Mouse (Mus musculus) midbrain, postnatal 0 days (tissue): ENCODE measurements around the gene Arid5a. TPM values are rescaled to one million over a fixed set of nuclear protein-coding genes. Genes with fewer than 3 reads are reported as not detected.

ENCODE experiments used
- ATAC-seq: fragments of 200-750 bp; cut with Nextera tagmentation; 2 replicates; pipeline ENCODE4 v1.8.0; 2017; ENCODE audit warnings: moderate number of reproducible peaks, mild to moderate bottlenecking, moderate TSS enrichment, moderate library complexity; ENCODE audit not compliant: low FRiP score
- DNase-seq: peaks from one replicate; pipeline ENCODE4 v3.0.0-alpha.2; 2015; ENCODE audit warnings: low spot score
- H3K27ac ChIP-seq: fragments of 300-500 bp; sonication (generic); 2 replicates; pipeline ENCODE4 v1.5.1; 2014; ENCODE audit warnings: low read depth, mild to moderate bottlenecking, low read length, mixed read lengths
- H3K27me3 ChIP-seq: fragments of 300-500 bp; sonication (generic); 2 replicates; pipeline ENCODE4 v1.6.1; 2014; ENCODE audit warnings: low read length, control low read depth, mixed read lengths; ENCODE audit not compliant: insufficient read depth
- H3K36me3 ChIP-seq: fragments of 300-500 bp; sonication (generic); 2 replicates; pipeline ENCODE4 v1.6.1; 2014; ENCODE audit warnings: low read length, control low read depth, mixed read lengths; ENCODE audit not compliant: insufficient read depth
- H3K4me1 ChIP-seq: fragments of 300-500 bp; sonication (generic); 2 replicates; pipeline ENCODE4 v1.6.1; 2014; ENCODE audit warnings: mild to moderate bottlenecking, control low read depth, antibody characterized with exemption, low read length, mixed read lengths; ENCODE audit not compliant: insufficient read depth
- H3K4me2 ChIP-seq: fragments of 300-500 bp; sonication (generic); 2 replicates; pipeline ENCODE4 v1.6.1; 2014; ENCODE audit warnings: low read depth, mild to moderate bottlenecking, low read length, mixed read lengths; ENCODE audit not compliant: poor library complexity, severe bottlenecking
- H3K4me3 ChIP-seq: fragments of 300-500 bp; sonication (generic); 2 replicates; pipeline ENCODE4 v1.5.1; 2014; ENCODE audit warnings: low read depth, mild to moderate bottlenecking, low read length, moderate library complexity
- H3K9ac ChIP-seq: fragments of 300-500 bp; sonication (generic); replicated peaks from 2 replicates; pipeline ENCODE4 v1.6.1; 2014; ENCODE audit warnings: mild to moderate bottlenecking, low read length, moderate library complexity, mixed read lengths; ENCODE audit not compliant: poor library complexity, severe bottlenecking
- H3K9me3 ChIP-seq: fragments of 300-500 bp; sonication (generic); 2 replicates; pipeline ENCODE4 v1.6.1; 2016; ENCODE audit warnings: low read length, control low read depth
- CTCF ChIP-seq: IDR thresholded peaks from 2 replicates; pipeline ENCODE4 v1.5.1; 2016; ENCODE audit warnings: antibody characterized with exemption, mild to moderate bottlenecking
- WGBS: fragments of 180-500 bp; shearing (Covaris S2); extraction: QIAGEN DNeasy Blood & Tissue Kit; methylation state at CpG from one replicate; pipeline ENCODE4 v1.1.7; 2014; 5-methylcytosine and 5-hydroxymethylcytosine counted together
- polyA plus RNA-seq: library from polyadenylated mRNA; unstranded; fragments of >200 nt; fragmentation: Nextera tagmentation; extraction: Ambion mirVana; gene quantifications from 2 replicates; pipeline ENCODE4 v1.2.1, GENCODE M21; 2015
- total RNA-seq: library from RNA; depleted of rRNA; stranded (reverse); fragments of >200 nt; gene quantifications from 2 replicates; pipeline ENCODE4 v1.2.3, GENCODE M21; 2014

Arid5a gene
- total and polyA plus RNA-seq, 2 experiments from 2014 or later = 3.4 to 5.4 TPM

DNA sequence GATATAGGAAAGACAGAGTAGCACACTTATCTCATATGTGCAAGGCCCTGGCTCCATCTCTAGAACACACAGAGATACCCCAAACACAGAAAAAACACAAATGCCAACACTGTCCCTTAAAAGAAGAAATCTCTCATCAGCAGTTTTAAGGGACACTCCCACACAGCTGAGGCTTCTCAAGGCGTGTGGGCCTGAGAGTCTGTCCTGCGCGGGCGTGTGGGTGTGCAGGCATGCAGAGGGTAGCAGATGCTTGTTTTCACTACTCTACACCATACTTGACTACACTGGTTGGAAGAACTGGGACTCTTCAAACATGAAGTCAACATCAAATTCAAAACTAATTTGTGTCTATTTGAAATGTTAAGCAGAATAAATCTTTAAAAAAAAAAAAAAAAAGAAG, 44.8 kb downstream of the Arid5a start:
- Histone ChIP-seq H3K36me3 (peaks cover 77% of the 10 kb centered on the region), H3K4me1 (no peaks in the 10 kb centered on the region), H3K9ac (no peak overlapping the region), H3K27ac (no peak overlapping the region), H3K4me3 (no peak overlapping the region), H3K4me2 (no peak overlapping the region), H3K9me3 (no peaks in the 10 kb centered on the region), H3K27me3 (no peaks in the 10 kb centered on the region)
- DNase-seq (no peak), ATAC-seq (no peak)
- TF ChIP-seq CTCF = no peak
- WGBS = 96% methylated on average over 4 of the region's 4 CpGs

DNA sequence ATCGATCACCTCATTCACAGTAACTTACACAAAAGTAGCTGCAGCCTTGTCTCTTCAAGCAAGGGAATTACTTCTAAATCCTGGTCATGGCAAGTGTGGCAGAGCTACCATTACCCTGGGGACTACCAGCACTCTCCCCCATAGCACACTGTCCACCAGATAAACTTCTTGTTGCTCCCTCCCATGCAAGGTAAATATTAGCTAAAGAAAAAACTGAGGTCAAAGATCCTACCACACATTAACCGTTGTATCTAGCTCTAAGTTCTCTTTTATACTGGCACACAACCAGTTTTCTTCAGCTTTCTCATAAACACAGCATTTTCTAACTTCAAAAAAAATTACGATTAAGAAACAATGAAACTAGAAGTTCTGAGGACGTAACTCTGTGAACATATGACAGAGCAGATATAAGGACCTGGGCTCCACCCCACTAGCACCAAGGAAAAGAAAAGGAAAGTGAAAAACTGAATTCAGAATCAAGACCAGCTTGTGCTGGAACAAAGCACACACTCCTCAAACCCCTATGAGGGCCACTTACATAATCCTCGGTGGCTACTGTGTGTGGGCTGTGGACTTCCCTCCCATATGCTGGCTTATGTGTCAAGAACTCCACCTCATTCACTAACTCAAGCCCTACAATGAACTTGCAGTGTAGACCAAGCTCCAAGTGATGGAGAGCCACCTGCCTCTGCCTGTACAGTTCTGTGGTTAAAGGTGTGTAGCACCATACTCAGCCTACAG, 49.6 kb downstream of the Arid5a start:
- H3K4me2 ChIP-seq = no peak overlapping the region
- no peaks in the 10 kb centered on the region for H3K4me1 ChIP-seq
- H3K9ac ChIP-seq = no peak overlapping the region
- peaks cover 46% of the 10 kb centered on the region for H3K36me3 ChIP-seq
- 93% methylated on average over 5 of the region's 5 CpGs for whole genome bisulfite sequencing
- ATAC-seq (no peak), DNase-seq (no peak)
- no peak overlapping the region for H3K27ac ChIP-seq
- no peak for TF ChIP-seq CTCF
- H3K4me3 ChIP-seq = no peak overlapping the region
- H3K9me3 ChIP-seq = no peaks in the 10 kb centered on the region
- H3K27me3 ChIP-seq = no peaks in the 10 kb centered on the region

GRCm38 (mm10) chr1:36367698-36368097, 60.2 kb downstream of the Arid5a start:
- H3K27ac ChIP-seq = no peak overlapping the region
- DNase-seq (no peak), ATAC-seq (no peak)
- 44% methylated on average over 12 of the region's 12 CpGs for WGBS
- TF ChIP-seq CTCF = no peak
- H3K9ac ChIP-seq = peak overlapping the region; percentile 90
- no peaks in the 10 kb centered on the region for H3K9me3 ChIP-seq
- peaks cover 3% of the 10 kb centered on the region; the same call in 1 of the 2 replicates for H3K4me1 ChIP-seq
- peak overlapping the region; percentile 83 for H3K4me2 ChIP-seq
- H3K36me3 ChIP-seq = 0 out of 2 replicates have a peak, but pooled peaks cover 3% of the 10 kb centered on the region
- H3K27me3 ChIP-seq = no peaks in the 10 kb centered on the region
- H3K4me3 ChIP-seq = peak overlapping the region; percentile 92

GRCm38 (mm10) chr1:36368112-36368968, 60.8 kb downstream of the Arid5a start:
- peak overlapping the region; percentile 92 for H3K4me3 ChIP-seq
- peak overlapping the region; percentile 83 for H3K4me2 ChIP-seq
- H3K36me3 ChIP-seq = 0 out of 2 replicates have a peak, but pooled peaks cover 3% of the 10 kb centered on the region
- no peaks in the 10 kb centered on the region for H3K9me3 ChIP-seq
- H3K27ac ChIP-seq = peak overlapping the region; percentile 72
- peak overlapping the region; percentile 90 for H3K9ac ChIP-seq
- no peaks in the 10 kb centered on the region for H3K27me3 ChIP-seq
- ATAC-seq (peak; percentile 79), DNase-seq (peak; percentile 27)
- WGBS = 3% methylated on average over 53 of the region's 55 CpGs
- no peak for TF ChIP-seq CTCF
- peaks cover 3% of the 10 kb centered on the region; the same call in 1 of the 2 replicates for H3K4me1 ChIP-seq

GRCm38 (mm10) chr1:36368969-36369645, 61.6 kb downstream of the Arid5a start, which contains the start of gene Kansl3:
Kansl3 (minus strand) TSS chr1:36369181.
- Histone ChIP-seq H3K9ac (peak within 1 kb of the TSS; percentile 90), H3K9me3 (no peaks in the 10 kb centered on the region), H3K36me3 (0 out of 2 replicates have a peak, but pooled peaks cover 3% of the 10 kb centered on the region), H3K4me3 (peak within 1 kb of the TSS; percentile 92), H3K27me3 (no peaks in the 10 kb centered on the region), H3K4me2 (peak within 1 kb of the TSS; percentile 83), H3K27ac (peak within 1 kb of the TSS; percentile 72), H3K4me1 (peaks cover 3% of the 10 kb centered on the region; the same call in 1 of the 2 replicates)
- no peak for TF ChIP-seq CTCF
- ATAC-seq (peak; percentile 88), DNase-seq (peak; percentile 91)
- 4% methylated on average over 59 of the region's 61 CpGs for WGBS
